Mouse (Mus musculus): ENCODE results near the gene Pigs.

Gene Pigs

DNA sequence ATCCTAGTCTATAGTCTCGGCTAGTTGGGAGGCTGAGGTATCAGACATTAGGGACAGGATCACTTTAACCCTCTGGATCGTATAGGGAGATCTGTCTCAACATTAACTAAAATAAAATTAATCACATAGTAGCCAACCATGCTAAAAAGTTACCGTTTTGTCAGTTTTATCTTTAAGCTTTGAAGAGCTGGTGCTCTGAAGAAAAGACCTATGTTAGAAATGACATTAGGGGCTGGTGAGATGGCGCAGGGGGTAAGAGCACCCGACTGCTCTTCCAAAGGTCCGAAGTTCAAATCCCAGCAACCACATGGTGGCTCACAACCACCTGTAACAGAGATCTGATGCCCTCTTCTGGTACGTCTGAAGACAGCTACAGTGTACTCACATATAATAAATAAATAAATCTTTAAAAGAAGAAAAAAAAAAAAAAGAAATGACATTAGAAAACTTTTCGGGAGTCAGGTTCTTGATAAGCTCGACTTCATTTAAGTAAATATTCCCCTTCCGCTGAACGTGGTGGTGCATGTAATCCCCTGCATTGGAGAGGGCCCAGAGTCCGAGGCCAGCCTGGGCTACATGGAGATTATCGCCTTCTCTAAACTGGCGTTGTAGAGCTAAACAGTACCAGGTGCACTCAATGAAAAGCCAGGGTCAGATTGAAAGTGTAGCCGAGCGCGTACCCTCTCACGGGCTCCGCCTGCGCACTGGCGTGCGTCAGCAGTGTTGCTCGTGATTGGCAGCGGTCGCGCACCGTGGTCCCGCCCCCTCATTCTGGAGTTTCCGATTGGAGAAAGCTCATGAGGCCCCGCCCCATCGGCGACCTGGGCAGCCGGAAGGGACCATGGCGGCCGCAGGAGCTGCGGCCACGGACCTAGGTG is at the start of gene Pigs:
Gene Pigs (plus strand): TSS at position 782 of the 878 bp plus-strand sequence.
- TF ChIP-seq POU5F1 (IDR thresholded peaks at IDR 0.05; ENCODE audit: borderline replicate concordance, low read length) (no peak), NANOG (IDR thresholded peaks at IDR 0.05; ENCODE audit: borderline replicate concordance, low read length) (no peak), CTCF (conservative IDR thresholded peaks at IDR 0.05; ENCODE audit: low read length) (no peak)
- Histone ChIP-seq H3K4me3 (replicated peaks; ENCODE audit: low read length) (peak within 1 kb of the TSS; percentile 97), H3K27me3 (ENCODE audit: insufficient read depth, low read length) (no peaks in the 10 kb centered on the region), H3K36me3 (ENCODE audit: insufficient read depth, low read length) (peaks cover 45% of the 10 kb centered on the region), H3K9me3 (ENCODE audit: low read length) (no peaks in the 10 kb centered on the region), H3K4me1 (replicated peaks; ENCODE audit: low read depth, low read length) (peaks cover 49% of the 10 kb centered on the region)

DNA sequence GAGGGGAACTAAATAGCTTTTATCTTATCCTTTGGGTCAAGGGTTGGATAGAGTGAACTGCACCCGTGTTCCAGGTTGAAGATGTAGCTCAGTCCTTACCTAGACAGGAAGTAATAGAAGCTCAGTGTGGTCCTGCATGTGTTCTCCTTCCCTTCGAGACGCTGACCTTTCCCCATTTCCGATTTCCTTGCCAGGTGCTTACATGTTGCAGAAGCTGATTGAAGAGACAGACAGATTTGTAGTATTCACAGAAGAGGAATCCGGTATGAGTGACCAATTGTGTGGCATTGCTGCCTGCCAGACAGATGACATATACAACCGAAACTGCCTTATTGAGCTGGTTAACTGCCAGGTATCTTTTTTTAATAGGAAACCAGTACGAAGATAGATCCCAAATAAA is 49.4 kb upstream of the Pigs start:
- Histone ChIP-seq H3K4me3 (replicated peaks; ENCODE audit: low read length) (no peak overlapping the region), H3K4me1 (replicated peaks; ENCODE audit: low read depth, low read length) (no peaks in the 10 kb centered on the region), H3K9me3 (ENCODE audit: low read length) (no peaks in the 10 kb centered on the region), H3K36me3 (ENCODE audit: insufficient read depth, low read length) (peaks cover 100% of the 10 kb centered on the region), H3K27me3 (ENCODE audit: insufficient read depth, low read length) (no peaks in the 10 kb centered on the region)
- no peak for TF ChIP-seq CTCF (conservative IDR thresholded peaks at IDR 0.05; ENCODE audit: low read length)
- no peak for TF ChIP-seq NANOG (IDR thresholded peaks at IDR 0.05; ENCODE audit: borderline replicate concordance, low read length)
- no peak for TF ChIP-seq POU5F1 (IDR thresholded peaks at IDR 0.05; ENCODE audit: borderline replicate concordance, low read length)

DNA sequence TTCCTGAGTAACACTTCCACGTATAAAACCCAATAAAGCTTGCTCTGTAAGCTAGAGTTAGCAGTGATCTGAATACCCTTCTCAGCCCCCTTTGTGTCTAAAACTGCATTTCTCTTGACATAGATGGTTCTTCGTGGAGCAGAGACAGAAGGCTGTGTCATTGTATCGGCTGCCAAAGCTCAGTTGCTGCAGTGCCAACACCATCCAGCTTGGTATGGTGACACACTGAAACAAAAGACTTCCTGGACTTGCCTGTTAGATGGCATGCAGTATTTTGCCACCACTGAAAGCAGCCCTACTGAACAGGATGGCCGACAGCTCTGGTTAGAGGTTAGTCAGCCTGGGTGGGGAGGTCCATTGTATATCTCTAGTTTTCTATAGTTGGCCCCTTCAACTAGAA is 48.6 kb upstream of the Pigs start:
- no peak overlapping the region for H3K4me3 ChIP-seq (replicated peaks; ENCODE audit: low read length)
- H3K36me3 ChIP-seq (ENCODE audit: insufficient read depth, low read length) = peaks cover 100% of the 10 kb centered on the region
- no peaks in the 10 kb centered on the region for H3K4me1 ChIP-seq (replicated peaks; ENCODE audit: low read depth, low read length)
- TF ChIP-seq CTCF (conservative IDR thresholded peaks at IDR 0.05; ENCODE audit: low read length) (no peak), NANOG (IDR thresholded peaks at IDR 0.05; ENCODE audit: borderline replicate concordance, low read length) (no peak), POU5F1 (IDR thresholded peaks at IDR 0.05; ENCODE audit: borderline replicate concordance, low read length) (no peak)
- H3K27me3 ChIP-seq (ENCODE audit: insufficient read depth, low read length) = no peaks in the 10 kb centered on the region
- H3K9me3 ChIP-seq (ENCODE audit: low read length) = no peaks in the 10 kb centered on the region

DNA sequence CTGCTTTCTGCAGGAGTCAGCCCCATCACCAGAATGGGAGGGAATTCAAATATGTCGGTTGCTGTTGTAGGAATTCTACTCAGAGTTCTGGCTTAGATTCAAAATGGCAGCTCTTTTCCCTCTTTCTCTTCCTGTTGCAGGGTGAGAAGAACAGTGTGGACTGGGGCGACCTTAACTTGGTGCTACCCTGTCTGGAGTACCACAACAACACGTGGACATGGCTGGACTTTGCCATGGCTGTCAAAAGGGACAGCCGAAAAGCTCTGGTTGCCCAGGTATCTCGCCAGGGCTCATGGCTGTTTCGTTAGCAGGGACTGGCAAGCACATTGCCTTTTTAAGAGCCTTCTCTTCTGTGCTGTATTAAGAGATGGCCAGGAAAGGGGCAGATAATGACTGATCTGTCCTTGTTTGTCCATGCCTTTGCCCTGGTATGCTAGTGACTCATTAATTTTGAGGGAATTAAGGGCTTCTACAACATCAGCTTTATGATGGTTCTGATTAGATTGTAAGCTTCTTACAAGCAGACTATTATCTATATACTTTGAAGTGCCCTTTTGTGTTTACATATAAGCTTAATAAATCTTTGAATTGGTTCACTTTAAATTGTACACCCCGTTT is 39.0 kb upstream of the Pigs start:
- H3K36me3 ChIP-seq (ENCODE audit: insufficient read depth, low read length) = peaks cover 95% of the 10 kb centered on the region
- no peaks in the 10 kb centered on the region for H3K27me3 ChIP-seq (ENCODE audit: insufficient read depth, low read length)
- TF ChIP-seq POU5F1 (IDR thresholded peaks at IDR 0.05; ENCODE audit: borderline replicate concordance, low read length) (no peak), NANOG (IDR thresholded peaks at IDR 0.05; ENCODE audit: borderline replicate concordance, low read length) (no peak), CTCF (conservative IDR thresholded peaks at IDR 0.05; ENCODE audit: low read length) (no peak)
- no peaks in the 10 kb centered on the region for H3K4me1 ChIP-seq (replicated peaks; ENCODE audit: low read depth, low read length)
- no peaks in the 10 kb centered on the region for H3K9me3 ChIP-seq (ENCODE audit: low read length)
- no peak overlapping the region for H3K4me3 ChIP-seq (replicated peaks; ENCODE audit: low read length)

DNA sequence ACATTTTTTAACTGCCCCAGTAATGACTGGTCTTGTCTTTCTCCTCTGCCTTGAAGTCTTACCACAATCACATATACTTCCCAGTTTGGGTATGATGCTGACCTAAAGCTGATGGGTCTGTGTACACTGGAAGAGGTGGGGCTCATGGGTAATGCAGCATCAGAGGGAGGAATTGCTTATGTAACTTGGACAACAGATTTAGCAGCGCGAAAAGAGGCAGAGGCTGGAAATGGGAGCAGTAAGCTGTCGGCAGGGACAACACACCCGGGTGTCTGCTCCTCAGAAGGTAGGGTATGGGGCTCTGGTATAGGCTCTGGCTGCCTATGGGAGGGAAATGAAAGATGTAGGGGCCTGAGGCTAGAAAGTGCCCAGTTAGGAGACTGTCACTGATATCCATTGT is 37.6 kb upstream of the Pigs start, which contains the start of gene BC030499:
Gene BC030499 (plus strand): TSS at position 188 of the 400 bp plus-strand sequence.
- TF ChIP-seq POU5F1 (IDR thresholded peaks at IDR 0.05; ENCODE audit: borderline replicate concordance, low read length) (no peak), NANOG (IDR thresholded peaks at IDR 0.05; ENCODE audit: borderline replicate concordance, low read length) (no peak), CTCF (conservative IDR thresholded peaks at IDR 0.05; ENCODE audit: low read length) (no peak)
- H3K36me3 ChIP-seq (ENCODE audit: insufficient read depth, low read length) = peaks cover 81% of the 10 kb centered on the region

DNA sequence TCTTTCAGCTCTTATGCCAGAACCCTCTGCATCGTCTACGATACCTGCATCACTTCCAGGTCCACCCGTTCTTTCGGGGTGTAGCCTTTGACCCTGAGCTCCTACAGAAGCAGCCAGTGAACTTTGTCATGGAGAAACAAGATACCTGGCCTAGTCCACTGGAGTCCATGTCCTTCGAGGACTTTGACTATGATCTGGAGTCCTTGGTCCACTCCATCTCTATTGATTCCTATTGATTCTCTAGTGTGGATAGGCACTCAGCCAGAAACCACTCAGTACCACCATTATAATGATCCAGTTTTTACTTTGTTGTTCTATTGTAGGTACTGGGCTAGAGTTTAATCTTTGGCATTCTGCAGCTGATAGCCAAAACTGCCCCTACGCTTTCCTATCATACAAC is 33.6 kb upstream of the Pigs start:
- Histone ChIP-seq H3K9me3 (ENCODE audit: low read length) (no peaks in the 10 kb centered on the region), H3K36me3 (ENCODE audit: insufficient read depth, low read length) (peaks cover 41% of the 10 kb centered on the region), H3K27me3 (ENCODE audit: insufficient read depth, low read length) (no peaks in the 10 kb centered on the region), H3K4me1 (replicated peaks; ENCODE audit: low read depth, low read length) (no peaks in the 10 kb centered on the region), H3K4me3 (replicated peaks; ENCODE audit: low read length) (no peak overlapping the region)
- TF ChIP-seq CTCF (conservative IDR thresholded peaks at IDR 0.05; ENCODE audit: low read length) (no peak), POU5F1 (IDR thresholded peaks at IDR 0.05; ENCODE audit: borderline replicate concordance, low read length) (no peak), NANOG (IDR thresholded peaks at IDR 0.05; ENCODE audit: borderline replicate concordance, low read length) (no peak)

More for the DNA sequence above, 37.6 kb upstream of the Pigs start, which contains the start of gene BC030499:
- no peaks in the 10 kb centered on the region for H3K9me3 ChIP-seq (ENCODE audit: low read length)
- H3K4me3 ChIP-seq (replicated peaks; ENCODE audit: low read length) = no peak within 1 kb of the TSS
- H3K27me3 ChIP-seq (ENCODE audit: insufficient read depth, low read length) = no peaks in the 10 kb centered on the region
- H3K4me1 ChIP-seq (replicated peaks; ENCODE audit: low read depth, low read length) = no peaks in the 10 kb centered on the region

DNA sequence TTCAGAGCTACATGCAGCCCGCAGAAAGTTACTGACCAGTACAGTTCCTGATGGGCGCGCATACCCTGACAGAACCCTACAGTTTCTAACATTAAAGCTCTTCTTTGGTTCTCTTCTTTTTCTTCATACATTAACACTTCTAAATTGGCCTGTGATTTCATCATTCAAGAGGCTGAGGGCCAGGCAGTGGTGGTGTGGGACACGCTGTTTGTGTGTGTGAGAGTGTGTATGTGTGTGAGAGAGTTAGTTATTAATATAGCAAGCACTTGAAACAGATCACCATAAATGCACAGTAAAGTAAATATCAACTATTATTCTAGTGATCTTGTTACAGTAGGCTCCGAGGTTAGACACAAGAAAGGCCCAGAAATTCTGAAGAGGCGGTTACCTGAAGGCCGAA is 27.3 kb upstream of the Pigs start:
- no peak for TF ChIP-seq POU5F1 (IDR thresholded peaks at IDR 0.05; ENCODE audit: borderline replicate concordance, low read length)
- no peak for TF ChIP-seq CTCF (conservative IDR thresholded peaks at IDR 0.05; ENCODE audit: low read length)
- no peak for TF ChIP-seq NANOG (IDR thresholded peaks at IDR 0.05; ENCODE audit: borderline replicate concordance, low read length)
- Histone ChIP-seq H3K4me3 (replicated peaks; ENCODE audit: low read length) (peak overlapping the region; percentile 90), H3K27me3 (ENCODE audit: insufficient read depth, low read length) (no peaks in the 10 kb centered on the region), H3K36me3 (ENCODE audit: insufficient read depth, low read length) (peaks cover 29% of the 10 kb centered on the region), H3K9me3 (ENCODE audit: low read length) (no peaks in the 10 kb centered on the region), H3K4me1 (replicated peaks; ENCODE audit: low read depth, low read length) (peaks cover 33% of the 10 kb centered on the region)

DNA sequence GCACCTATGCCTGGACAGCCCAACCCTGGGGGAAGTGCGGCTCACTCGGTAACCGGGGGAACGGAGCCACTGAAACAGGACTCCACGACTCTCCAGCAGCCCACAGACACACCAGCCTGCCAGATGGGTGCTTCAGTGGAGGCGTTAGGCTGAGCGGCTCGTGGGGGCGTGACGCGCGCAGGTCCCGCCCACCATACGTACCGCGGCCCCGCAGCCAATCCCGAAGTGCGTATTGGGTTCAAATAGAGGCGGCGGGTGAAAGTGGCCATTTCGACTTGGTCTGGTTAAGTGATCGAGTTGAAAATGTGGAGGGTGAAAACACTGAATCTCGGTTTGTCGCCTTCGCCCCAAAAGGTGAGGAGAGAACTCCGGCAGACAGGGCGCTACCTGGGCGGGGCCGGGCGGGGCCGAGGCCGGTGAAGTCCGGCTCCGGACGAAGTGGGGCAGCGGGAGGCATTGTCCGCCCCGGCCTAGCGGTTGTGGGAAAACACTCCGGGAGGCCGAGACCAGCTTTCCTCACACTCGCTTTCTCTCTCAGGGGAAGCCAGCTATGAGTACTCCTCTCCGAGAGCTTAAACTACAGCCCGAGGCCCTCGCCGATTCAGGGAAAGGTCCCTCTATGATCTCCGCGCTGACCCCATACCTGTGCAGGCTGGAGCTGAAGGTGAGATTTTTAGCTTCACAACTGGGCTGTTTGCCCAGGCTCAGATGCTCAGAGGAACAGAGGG is 26.7 kb upstream of the Pigs start, which contains the start of gene Spag5:
Gene Spag5 (plus strand): TSS at position 173 of the 728 bp plus-strand sequence.
- H3K36me3 ChIP-seq (ENCODE audit: insufficient read depth, low read length) = peaks cover 35% of the 10 kb centered on the region
- peaks cover 38% of the 10 kb centered on the region for H3K4me1 ChIP-seq (replicated peaks; ENCODE audit: low read depth, low read length)
- peak within 1 kb of the TSS; percentile 90 for H3K4me3 ChIP-seq (replicated peaks; ENCODE audit: low read length)
- no peak for TF ChIP-seq POU5F1 (IDR thresholded peaks at IDR 0.05; ENCODE audit: borderline replicate concordance, low read length)
- no peak for TF ChIP-seq CTCF (conservative IDR thresholded peaks at IDR 0.05; ENCODE audit: low read length)
- no peak for TF ChIP-seq NANOG (IDR thresholded peaks at IDR 0.05; ENCODE audit: borderline replicate concordance, low read length)
- H3K27me3 ChIP-seq (ENCODE audit: insufficient read depth, low read length) = no peaks in the 10 kb centered on the region
- H3K9me3 ChIP-seq (ENCODE audit: low read length) = no peaks in the 10 kb centered on the region

Data from E14TG2a.4 (cell line).